Mouse (Mus musculus): ENCODE measurements around the gene Bcar1. TPM values are rescaled to one million over a fixed set of nuclear protein-coding genes. Genes with fewer than 3 reads are reported as not detected.

Bcar1 gene
- 10 to 100 TPM; 51.1 to 51.3 TPM for total RNA-seq (2021)
- long read RNA-seq, experiment 1, transcript Bcar1-203 (7 exons, 3,116 nt) = minor isoform, 8 of 87 reads
- long read RNA-seq, experiment 1, transcript Bcar1-201 (7 exons, 3,142 nt) = major isoform, 60 of 87 reads
- long read RNA-seq, experiment 1, partial matches to known transcripts = 14 of 87 reads
- long read RNA-seq, experiment 1, other reads (novel, unspliced or antisense) = 5 of 87 reads
- long read RNA-seq, experiment 2, transcript Bcar1-201 (7 exons, 3,142 nt) = major isoform, 32 of 58 reads
- long read RNA-seq, experiment 2, partial matches to known transcripts = 15 of 58 reads
- long read RNA-seq, experiment 2, other reads (novel, unspliced or antisense) = 7 of 58 reads

DNA sequence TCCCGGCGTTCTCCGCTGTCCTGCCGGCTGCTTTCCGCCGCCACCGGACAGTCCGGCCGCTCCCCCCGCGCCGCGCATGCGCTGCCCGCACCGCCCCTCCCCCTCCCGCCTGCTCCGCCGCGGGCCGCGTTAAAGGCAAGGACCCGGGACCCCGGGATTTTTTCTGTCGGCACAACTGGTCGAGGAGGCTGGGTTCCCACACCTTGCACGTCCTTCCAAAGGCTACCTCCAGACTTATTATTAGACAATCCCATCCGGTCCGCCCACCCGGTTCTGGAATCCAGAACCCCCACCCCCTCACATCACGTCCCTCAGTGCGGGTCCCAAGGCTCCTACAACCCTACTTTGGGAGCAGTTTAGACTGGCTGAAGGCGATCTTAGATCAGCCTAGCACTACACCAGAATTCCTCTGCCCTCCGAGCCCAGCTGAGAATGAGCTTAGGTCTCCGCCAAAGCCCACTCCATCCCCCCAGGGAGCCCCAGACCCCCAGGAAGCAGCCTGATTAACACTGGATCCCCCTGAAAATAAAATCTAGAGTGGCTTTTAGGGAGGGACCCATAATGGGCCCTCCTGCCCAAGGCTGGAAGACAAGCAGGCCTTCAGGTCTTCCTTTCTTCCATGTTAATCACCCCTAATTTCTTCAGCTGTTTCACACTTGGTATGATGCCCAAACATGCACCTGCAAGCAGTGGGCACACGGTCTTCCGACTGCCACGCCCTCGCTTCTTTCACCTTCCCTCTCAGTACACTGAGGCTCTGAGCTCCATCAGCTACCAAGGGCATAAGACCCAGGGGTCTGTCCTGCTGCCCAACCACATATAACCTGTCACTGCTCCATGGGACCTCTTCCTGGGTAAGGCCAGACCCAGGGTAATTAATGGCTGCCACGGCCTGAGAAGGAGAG, at the start of gene Bcar1:
Gene Bcar1 (minus strand): TSS at position 18 of the 905 bp plus-strand sequence.
- DNase-seq (ENCODE audit: low spot score in 2 of 2) = peak; percentile 75 to 77

DNA sequence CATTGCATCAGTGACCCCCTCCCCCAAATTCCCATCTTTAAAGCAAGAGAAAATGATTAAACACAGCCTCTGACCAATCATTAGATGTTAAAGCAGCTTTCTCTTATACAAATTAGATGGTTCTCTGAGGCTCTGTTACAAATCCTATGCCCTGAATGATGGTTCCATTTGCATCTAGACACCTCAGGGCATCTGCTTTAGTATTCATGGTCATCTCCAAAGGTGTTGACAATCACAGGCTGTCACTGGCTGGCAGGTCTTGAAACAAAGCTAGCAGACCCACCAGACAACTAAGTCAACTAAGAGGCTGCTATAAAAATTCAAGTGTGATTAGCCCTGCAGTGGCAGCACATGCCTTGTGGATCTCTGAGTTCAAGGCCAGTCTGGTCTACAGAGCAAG, 46.0 kb upstream of the Bcar1 start:
- DNase-seq (ENCODE audit: low spot score in 2 of 2) = no peak

- no peak for DNase-seq (ENCODE audit: low spot score in 2 of 2)
Observed at GRCm38 (mm10) chr8:111789200-111789599, 45.6 kb upstream of the Bcar1 start.

DNA sequence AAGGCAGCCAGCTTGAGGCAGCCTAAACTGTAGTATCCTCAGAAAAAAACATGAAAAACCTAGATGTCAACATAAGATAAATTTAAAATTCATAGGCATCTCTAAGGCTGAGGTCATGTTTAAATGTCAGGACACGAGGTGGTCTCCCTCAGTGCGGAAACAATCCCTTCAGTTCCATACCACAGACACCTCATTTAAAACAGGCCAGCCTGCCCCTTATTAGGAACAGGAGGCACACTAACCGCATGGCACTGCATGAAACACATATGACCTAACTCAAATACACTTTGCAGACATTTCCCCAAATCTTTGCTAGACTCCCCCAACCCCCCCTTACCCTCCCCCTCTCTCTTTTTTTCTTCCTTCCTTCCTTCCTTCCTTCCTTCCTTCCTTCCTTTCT, 44.9 kb upstream of the Bcar1 start:
- no peak for DNase-seq (ENCODE audit: low spot score in 2 of 2)

- DNase-seq (ENCODE audit: low spot score in 2 of 2) = no peak
Observed at GRCm38 (mm10) chr8:111788085-111788484, 44.5 kb upstream of the Bcar1 start.

DNA sequence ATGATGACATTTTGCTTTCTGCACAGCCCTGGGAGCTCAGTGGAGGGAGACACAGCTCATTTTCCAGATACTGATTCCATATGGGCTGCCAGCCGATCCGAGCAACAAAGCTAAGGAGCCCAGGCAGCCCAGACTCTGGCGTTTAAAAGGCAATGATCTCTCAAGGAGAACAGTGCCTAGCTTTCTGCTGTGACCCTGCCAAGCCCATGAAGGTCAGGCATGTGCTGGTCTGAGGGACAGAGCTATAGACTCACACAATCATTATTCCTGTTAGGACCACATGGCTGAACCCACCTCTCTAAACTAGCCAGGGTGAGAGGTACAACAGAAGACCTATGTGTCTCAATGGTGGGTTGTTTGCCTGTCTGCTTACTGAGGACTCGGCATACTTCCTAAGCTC, 44.1 kb upstream of the Bcar1 start:
- DNase-seq (ENCODE audit: low spot score in 2 of 2) = no peak

GRCm38 (mm10) chr8:111786701-111787588, 43.3 kb upstream of the Bcar1 start:
- no peak for DNase-seq (ENCODE audit: low spot score in 2 of 2)

GRCm38 (mm10) chr8:111786116-111786515, 42.5 kb upstream of the Bcar1 start:
- no peak for DNase-seq (ENCODE audit: low spot score in 2 of 2)

GRCm38 (mm10) chr8:111782671-111783394, 39.2 kb upstream of the Bcar1 start:
- no peak for DNase-seq (ENCODE audit: low spot score in 2 of 2)

DNA sequence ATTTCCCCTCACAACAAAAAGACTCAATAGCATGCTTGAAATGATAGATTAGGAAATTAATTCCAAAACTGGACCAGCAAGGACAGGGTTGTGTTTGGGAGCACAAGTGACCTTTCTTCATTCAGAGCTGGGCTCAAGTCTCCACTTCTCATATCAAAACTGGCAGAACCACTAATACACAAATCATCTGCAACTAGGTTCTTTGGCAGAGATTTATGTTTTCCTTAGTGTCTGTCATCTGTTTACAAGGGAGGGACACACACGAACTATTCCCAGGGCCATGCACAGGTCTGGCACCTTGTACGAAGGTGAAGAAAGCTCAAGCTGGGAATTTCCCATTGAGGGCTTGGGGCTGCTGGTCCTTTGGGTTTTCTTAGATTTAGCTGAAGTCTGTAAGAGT, 38.6 kb upstream of the Bcar1 start:
- no peak for DNase-seq (ENCODE audit: low spot score in 2 of 2)

- no peak for DNase-seq (ENCODE audit: low spot score in 2 of 2)
Observed at GRCm38 (mm10) chr8:111780697-111781424, 37.3 kb upstream of the Bcar1 start.

- DNase-seq (ENCODE audit: low spot score in 2 of 2) = no peak
Observed at GRCm38 (mm10) chr8:111779690-111780089, 36.1 kb upstream of the Bcar1 start.

- no peak for DNase-seq (ENCODE audit: low spot score in 2 of 2)
Observed at GRCm38 (mm10) chr8:111778801-111779200, 35.2 kb upstream of the Bcar1 start.

DNA sequence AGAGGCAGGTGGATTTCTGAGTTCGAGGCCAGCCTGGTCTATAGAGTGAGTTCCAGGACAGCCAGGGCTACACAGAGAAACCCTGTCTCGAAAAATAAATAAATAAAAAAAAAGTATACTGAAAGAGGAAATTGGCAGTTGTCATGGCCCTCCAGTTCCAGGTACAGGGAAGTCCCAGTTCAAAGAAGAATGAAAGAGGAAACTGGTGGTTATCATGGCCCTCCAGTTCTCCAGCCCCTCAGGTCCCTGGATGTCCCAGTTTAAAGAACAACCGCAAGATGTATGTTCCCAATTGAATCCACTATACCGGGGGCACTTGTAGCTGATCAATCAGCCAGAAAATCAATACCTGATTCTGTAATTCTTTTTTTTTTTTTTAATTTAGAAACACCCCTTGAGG, 32.9 kb upstream of the Bcar1 start:
- DNase-seq (ENCODE audit: low spot score in 2 of 2) = no peak

DNA sequence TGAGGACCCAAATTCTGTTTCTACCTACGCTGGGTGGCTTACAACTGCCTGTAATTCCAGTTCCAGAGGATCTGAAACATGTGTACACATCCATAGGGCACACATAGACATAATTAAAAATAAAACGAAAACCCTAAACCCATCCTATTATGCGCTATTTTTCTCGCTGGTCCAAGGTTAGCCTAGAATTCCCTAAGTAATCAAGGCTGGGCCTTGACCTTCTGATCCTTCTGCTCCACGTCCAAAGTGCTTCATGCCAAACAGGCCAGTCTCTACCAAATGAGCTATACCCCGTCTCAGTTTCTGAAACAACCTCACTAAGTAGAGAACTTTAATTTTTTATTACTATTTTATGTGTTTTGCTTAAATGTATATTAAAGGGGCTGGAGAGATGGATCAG, 32.2 kb upstream of the Bcar1 start:
- DNase-seq (ENCODE audit: low spot score in 2 of 2) = no peak

DNA sequence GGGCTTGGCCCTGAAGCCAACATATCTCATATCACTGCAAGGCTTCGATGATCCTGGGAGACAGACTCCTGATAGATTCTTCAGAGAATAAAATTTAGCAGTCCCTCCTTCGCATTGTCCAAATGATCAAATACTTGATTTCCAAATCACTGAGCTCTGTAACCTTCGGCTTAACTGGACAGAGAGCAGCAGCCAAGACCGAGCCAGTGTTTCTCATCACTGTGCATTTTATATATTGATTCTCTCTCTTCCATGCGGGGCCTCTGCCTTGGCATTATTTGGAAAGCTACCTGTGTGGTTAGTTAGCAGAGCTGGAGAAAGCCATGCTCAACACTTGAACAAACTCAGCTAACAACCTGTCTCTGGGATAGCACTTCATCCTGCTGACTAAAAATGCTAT, 29.9 kb upstream of the Bcar1 start:
- no peak for DNase-seq (ENCODE audit: low spot score in 2 of 2)

DNA sequence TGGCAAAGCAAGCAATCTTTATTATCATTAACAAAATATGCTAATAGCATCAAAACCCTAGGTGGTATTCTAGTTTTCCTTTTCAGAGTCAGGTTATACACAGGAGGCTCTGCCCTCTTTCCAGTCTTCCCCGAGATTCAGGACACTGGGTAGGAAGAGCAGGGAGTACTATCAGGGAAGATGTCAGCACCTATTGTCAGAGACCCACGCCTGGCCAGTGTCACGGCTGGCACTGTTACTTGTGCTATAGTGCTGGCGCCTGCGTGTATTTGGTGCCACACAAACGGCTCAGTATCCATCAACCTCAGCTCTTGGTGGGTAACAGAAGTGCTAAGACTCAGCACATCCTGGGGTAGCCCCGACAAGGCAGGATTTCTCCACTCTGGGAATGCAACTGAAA, 29.4 kb upstream of the Bcar1 start:
- no peak for DNase-seq (ENCODE audit: low spot score in 2 of 2)

- DNase-seq (ENCODE audit: low spot score in 2 of 2) = no peak
Observed at GRCm38 (mm10) chr8:111772083-111772482, 28.5 kb upstream of the Bcar1 start.

GRCm38 (mm10) chr8:111771625-111772020, 28.0 kb upstream of the Bcar1 start:
- no peak for DNase-seq (ENCODE audit: low spot score in 2 of 2)
